Mouse (Mus musculus) ES-CJ7 (cell line): ENCODE results near the gene Ndfip2.

ENCODE experiments used
- DNase-seq: peaks from one replicate; pipeline ENCODE4 v3.0.0; 2011; ENCODE audit warnings: low read depth, low spot score

Gene Ndfip2

DNA sequence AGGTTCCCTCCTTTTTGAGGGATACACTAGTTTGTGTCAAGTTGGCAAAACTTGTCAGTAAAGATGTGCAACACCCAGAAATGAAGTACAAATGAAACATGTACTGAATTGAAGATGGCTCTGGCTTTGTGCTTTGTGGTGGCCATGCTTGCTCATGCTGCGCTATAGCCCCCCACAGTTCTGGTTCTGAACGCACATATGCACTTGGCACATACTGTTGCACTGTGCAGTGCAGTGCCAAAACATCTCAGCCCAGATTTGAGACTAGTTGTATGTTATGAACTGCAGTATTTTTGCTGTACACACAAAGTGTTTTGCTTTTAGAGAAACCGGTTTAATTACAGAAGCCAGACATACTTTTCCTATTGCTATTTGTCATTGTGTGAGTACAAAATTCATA, 25.7 kb downstream of the Ndfip2 start:
- DNase-seq: peak; percentile 21

DNA sequence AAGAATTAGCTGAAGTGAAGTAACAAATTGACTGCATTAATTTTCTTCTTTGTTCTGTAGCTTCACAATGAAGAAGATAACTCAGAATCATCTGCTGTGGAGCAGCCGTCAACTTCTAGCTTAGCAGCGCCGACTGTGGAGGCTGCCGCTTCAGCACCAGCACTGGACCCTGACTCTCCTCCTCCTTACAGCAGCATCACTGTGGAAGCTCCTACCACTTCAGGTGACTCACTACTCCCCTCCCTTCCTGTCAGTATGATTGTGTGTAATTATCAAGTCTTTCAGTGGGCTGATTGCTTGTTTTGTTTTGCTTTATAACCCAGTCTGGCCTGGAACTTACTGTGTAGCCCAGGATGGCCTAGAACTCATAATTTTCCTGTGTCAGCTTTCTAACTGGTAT, 29.2 kb downstream of the Ndfip2 start:
- no peak for DNase-seq

DNA sequence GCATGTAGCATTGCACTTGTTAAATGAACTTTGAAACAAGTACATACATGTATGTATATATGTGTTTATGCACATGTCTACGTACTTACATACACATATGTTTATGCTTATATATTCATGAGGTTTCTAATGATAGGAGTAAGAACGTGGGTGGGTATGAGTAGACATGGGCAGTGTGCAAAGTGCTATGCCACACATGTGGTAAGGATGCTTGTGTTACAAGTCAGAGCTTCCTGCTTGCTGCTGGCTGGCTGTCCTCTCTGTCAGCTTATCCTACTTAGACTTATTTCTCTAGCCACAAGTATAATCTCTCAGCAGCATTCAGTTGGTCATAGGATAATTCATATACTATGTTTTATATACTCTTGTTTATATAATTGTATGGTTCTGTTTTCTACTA, 29.6 kb downstream of the Ndfip2 start:
- no peak for DNase-seq

DNA sequence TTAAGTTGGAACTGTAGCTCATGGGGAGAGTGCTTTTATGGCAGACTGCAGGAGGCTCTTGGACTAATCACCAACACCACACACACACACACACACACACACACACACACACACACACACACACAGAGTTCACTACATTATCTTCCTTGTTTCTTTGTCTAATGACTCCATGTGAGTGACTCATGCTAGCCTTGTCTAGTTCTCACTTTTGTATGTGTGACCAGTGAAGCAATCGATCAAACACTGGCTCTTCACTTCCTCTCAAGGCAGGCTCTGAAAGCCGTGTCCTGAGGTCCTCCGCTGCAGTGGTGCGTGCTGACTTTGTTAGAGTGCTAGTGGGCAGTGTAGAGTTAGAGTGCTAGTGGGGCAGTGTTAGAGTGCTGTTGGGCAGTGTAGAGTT, 30.2 kb downstream of the Ndfip2 start:
- no peak for DNase-seq

DNA sequence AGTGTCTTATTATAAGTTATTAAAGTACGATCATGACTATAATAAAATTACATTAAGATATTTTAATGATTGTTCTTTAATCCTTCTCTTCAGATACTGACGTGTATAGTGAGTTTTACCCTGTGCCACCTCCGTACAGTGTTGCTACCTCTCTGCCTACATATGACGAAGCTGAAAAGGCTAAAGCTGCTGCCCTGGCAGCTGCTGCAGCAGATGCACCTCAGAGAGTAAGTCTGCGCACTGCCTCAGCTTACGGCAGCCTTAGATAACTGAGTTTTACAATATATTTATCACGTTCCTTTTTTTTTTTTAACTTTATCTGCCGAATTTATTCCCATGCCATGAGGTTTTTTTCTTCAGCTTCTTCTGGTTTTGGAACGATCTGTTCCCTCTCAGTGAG, 33.8 kb downstream of the Ndfip2 start:
- no peak for DNase-seq

DNA sequence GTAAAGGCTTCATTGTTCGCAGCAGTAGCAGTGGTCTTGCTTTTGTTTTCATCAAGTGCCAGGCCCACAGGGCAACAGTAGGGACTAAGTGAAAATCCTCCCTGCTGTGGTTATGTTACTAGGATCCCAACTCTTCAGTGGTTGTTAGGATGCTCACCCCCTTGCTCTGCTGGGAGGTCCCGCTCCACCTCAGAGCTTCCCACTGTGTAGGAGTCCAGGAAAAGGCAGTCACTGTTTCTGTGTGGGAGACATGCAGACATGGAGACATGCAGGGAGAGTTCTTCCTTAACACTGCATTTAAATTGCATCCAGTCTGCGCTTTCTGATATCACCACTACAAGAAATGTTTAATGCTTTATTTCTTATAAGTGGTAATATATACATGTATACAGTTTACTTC, 35.4 kb downstream of the Ndfip2 start:
- no peak for DNase-seq

DNA sequence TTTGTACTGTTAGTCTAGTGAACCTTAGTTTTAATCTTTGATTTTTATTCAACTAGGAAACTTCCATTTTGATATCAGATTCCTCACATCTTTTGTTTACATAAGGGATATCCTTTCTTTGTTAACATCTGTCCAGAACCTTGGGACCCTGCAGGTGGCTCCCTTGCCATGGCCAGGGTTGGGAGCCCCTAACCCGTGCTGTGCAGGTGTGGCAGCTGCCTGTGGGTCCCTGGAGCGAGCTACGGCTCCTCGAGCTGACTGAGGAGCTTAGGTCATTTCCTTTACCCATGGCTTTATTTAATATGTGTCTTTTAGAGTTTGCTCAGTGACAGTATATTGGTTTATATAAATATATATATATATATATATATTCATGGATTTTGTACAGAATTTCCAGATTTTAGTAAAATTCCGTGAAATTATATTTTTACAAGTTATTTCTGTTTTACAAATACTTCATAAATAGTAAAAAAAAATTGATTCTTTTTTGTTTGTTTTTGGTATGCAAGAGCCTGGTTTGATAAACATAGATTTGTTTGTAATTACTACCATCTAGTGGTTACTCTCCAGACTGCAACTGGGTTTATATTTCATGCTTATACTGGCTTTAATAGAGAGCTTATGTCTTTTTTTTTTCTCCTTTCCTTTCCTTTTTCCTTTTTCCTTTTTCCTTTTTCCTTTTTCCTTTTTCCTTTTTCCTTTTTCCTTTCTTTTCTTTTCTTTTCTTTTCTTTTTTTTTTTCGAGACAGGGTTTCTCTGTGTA, 37.6 kb downstream of the Ndfip2 start:
- peak; percentile 39 for DNase-seq

DNA sequence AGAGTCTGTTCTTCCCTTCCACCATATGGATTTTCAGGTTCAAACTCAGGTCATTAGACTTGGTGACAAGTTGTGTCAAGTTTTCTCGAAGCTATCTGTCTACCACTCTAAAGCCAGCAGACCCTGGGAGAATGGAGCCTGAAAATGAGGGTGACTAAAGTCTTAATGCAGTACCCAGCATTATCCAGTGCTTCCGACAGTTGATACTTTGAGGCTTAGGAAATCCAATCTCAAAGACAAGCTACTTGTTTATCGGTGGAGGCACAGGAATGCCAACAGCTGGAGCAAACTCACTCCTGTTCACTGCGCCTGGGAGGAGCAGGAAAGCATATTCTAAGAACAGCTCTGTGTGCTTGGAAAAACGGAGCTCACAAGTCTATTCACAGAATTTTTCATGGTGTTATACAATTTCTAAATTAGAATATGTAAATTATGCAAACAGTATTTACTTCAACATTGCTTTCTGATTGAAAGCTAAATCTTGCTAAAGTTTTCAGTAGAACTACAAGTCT, 41.4 kb downstream of the Ndfip2 start:
- DNase-seq: no peak

DNA sequence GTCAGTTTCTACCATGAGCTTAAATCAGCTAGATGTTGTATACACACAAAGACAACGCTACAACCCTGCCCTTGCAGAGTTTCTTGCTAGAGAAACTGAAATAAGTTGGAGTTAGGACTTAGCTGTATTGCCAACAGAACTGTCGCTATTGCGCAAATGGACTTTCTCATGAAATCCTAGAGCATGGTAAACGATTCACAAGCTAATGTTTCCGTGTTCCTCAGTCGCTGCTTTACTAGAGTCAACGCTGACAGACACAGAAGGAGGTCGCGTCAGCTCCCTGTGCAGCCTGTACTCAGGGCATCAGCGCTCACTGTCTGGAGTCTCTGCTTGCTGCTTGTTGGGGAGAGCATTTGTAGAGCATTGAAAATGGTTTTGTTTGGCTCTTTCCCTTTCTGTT, 42.2 kb downstream of the Ndfip2 start:
- no peak for DNase-seq

DNA sequence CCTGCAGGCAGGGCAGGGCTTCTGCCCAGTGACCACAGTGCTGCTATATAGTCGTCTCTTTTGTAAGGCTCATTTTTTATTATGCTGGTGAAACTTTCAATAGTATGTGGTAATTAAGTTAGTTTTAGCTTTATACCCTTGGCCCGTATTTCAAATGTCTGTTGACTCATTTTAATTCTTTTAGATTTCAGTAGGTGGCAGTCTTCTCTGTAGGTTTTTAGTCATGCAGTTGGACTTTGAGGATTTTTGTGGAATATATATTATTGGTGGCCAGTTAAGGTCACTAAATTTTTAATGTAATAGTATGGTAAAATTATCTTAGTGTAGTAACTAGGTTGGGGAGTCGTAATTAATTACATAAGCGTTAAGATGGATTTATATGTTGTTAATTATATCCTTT, 44.3 kb downstream of the Ndfip2 start:
- DNase-seq: no peak

DNA sequence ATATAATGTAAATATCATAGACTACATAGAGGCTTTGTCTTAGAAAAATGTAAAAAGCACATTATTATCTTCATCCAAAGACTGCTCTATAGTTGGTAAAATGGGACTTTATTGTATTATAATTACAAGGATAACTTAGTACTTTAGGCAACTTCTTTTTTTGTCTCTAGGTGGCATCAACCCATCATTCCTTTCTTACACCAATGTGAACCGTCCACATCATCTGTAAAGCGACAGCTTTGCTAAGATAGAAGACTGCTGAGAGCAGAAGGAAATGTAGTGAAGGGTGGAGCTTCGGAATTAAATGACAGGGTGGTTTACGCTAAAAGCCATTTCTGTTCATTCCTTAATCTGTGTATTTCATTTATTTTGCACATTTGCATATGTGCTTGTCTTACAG, 49.3 kb downstream of the Ndfip2 start:
- DNase-seq: no peak

DNA sequence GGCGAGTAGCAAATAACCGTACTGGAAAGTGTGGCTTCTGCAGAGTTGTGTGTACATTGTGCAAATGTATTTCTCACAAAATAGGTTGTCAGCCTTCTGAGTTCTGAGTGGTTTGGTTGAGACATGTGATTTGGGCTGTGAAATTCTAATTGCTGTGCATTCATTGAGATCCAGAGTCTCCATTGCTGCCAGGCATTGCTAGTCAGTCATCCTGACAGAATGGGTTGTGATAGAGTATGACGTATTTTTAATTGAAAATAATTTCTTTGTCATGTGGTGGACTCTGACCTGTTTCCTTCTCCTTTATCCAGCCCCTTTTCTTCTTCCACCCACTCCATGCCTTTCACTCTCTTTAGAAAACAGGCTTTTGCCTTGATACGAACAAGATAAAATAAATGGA, 54.0 kb downstream of the Ndfip2 start:
- DNase-seq: no peak

DNA sequence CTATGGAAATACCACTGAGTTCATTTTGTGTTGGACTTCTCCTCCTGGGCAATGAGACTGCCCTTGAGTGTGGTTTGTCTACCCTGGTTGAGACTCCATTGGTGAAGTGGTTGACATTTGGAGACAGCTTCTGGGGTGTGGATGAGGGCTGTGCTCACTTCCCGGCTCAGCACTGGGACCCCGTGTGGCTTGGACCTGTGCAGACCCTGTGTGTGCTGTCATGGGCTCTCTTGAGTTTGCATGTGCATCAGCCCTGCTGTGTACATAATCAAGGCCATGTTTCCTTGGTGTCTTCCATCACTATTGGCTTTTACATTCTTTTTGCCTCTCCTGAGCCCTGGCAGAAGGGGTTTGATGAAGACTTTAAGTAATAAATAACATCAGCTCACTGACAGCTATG, 54.6 kb downstream of the Ndfip2 start:
- DNase-seq: no peak

DNA sequence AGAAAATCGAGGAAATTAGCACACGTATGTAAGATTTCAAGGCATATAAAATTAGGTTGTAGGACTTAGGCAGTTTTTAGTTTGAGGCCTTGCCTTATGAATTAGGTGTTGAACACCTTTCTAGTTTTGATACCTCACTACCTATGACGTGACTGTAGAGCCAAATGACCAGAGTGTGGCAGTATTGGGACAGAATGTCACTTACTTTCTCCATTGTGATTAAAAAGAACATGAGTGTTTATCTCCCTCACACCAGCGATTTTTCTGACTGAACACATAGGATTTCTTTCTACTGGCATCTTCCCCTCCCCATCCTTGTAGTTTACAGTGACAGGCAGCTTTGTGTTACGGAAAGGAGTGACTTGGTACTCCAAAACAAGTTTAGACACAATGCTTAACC, 55.5 kb downstream of the Ndfip2 start:
- DNase-seq: peak; percentile 27

DNA sequence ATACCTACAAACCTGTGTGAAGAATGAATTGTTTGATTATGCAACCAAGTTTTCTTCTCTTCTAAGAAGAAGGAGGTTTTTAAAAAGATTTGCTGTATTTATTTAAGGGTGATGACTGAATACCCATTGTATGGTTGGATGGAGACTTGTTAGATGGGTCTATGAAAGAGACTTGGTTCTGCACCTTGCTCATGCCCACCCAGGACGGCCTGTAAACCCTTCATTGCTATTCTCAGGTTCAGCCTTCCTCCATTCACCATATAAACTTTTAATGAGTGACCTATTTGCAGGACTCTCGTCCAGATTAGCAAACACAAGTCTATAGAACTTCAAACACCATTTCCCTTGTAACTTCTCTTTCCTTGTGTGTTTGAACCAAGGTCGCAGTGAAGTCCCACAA, 63.3 kb downstream of the Ndfip2 start:
- no peak for DNase-seq

DNA sequence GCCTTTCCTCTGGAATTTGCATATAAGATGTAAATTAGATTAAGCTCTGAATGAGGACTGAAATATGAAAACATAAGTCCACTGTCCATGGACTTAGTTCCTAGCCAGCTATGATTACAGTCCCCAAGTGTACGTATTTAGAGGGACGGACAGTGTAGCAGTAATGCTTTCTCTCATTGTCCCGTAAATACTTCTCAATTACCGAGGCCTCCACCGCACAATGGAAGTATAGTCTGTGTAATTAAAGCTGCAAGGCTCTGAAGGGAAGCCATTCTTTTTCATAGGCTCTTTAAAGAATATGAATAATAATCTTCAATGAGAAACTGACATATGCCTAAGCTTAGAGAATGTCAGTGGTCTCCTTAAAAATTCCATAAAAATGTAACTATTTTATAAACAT, 64.5 kb downstream of the Ndfip2 start:
- no peak for DNase-seq

DNA sequence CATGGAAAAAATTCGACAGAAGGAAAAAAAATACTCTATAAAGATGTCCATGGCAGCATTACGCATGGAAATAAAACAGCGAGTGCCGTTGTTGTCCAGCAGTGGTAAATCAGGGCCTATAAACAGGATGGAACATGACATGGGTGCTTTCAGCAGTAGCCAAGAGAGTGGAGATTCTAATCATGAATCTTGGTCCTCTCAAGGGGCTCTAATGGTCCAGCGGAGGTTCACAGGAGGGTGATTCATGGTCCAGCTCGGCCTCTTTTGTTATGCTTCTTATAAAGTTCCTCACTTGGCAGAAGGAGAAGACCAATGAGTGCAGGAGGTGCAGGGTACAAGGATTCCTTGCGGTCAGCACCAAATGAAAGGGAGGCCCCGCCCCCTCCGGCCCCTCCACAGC, 65.1 kb downstream of the Ndfip2 start:
- DNase-seq: no peak

DNA sequence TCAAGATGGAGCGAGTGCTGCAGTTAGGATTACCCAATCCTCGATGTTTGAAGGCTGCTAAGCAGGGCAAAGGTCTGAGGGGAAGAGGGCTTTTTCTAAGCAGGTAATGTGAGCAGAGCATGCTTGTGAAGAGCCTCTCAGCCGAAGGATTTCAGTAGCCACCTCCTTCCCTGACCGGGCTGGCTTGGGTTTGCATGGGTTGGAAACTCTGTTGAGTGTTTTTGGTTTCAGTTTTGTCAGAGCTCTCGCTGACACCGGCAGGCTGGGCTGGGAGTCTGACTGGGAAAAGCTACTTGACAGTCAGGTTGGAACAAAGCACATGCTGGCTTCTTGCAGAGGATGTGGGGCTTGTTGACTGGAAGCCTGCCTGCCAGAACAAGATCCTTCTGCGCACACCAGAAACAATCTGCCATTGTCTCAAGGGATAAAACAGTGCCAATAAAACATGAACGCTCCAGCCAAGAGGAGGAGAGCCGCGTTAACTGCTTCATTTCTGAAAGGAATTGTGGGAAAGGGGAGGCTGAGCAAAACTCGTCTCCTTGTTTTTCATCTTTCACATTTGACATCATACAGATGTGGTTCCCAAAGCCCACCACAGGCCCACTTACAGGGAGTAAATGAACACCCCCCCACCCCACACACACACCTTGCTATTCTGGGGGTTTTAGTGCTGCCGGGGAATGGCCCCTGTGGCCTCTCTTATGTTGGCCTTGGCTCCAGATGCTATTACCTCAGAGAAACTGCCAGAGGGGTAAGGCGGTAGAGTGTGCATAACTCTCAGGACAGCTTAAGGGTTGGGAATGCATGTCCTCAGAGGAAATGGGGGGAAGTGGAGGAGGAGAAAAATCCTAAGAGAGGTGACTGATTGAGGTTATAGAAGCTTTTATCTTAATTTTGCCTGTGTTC, 70.3 kb downstream of the Ndfip2 start:
- no peak for DNase-seq

DNA sequence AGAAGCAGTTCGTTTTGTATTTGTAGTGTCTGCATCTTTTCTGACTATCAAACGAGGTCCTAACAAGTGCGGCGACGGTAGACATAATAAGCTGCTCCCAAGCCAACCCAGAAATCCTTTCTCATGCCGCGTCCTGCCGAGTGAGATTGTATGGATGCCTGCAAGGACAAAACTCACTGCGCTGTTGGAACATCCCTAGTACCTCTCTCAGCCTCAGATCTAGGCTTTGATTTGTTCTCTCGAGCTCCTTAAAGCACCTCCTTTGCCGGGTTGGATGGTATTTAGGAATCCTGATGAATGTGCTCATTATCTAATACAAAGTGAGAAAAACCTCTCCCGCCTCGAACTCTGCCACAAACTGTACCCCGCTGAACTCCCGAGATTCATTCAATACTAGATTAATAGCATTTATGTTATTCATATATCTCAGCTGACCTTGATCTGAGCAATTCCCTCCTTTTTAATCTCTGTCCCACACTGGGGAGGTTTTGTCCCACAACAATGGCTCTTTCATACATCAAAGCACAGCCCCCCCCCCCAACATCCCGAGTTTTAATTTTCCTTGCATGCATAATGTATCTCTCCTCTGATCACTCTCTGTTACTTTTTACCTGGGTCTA, 75.2 kb downstream of the Ndfip2 start:
- DNase-seq: no peak

DNA sequence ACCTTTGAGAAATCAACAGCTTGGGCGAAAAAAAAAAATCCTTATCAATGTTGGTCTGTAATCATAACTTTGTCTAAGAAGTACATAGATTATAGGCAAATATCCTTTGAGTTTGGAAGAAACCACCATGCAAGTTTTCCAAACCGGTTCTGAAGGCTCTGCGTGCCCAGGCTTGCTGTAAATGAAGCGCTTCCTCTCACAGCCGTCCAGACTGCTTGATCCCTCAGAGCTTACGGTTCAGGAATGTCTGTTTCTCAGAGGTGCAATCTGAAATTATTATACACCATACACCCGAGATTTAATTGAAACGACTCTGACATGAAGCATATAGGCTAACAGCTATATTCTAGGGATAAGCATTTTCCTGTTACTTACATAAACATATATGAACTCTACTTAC, 83.4 kb downstream of the Ndfip2 start:
- DNase-seq: no peak

DNA sequence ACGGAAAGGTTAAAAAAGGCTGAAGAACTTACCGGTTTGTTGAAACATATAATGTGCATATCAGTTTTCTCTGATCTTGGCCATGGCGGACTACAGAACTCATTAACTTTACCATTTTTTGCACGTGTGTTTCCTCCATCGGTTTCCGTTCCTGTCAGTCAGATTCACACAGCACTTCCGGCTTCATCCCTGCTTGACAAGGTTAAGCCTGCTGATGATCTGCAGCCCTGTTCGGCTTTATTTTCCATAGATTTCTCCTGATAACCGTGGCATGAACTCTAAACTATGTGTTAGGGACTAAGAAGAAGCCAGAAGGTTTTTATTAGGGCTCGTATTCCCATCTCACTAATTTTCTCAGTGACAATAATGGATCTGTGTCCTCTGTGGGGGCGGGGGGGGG, 95.7 kb downstream of the Ndfip2 start:
- DNase-seq: no peak
